Mouse (Mus musculus): ENCODE data around the gene Clip1.
"Not testable (repeated sequence)": the region's sequence is repeated elsewhere in the genome, so short reads cannot be mapped to it uniquely, and the experiment has no call there.

The Clip1 gene

DNA sequence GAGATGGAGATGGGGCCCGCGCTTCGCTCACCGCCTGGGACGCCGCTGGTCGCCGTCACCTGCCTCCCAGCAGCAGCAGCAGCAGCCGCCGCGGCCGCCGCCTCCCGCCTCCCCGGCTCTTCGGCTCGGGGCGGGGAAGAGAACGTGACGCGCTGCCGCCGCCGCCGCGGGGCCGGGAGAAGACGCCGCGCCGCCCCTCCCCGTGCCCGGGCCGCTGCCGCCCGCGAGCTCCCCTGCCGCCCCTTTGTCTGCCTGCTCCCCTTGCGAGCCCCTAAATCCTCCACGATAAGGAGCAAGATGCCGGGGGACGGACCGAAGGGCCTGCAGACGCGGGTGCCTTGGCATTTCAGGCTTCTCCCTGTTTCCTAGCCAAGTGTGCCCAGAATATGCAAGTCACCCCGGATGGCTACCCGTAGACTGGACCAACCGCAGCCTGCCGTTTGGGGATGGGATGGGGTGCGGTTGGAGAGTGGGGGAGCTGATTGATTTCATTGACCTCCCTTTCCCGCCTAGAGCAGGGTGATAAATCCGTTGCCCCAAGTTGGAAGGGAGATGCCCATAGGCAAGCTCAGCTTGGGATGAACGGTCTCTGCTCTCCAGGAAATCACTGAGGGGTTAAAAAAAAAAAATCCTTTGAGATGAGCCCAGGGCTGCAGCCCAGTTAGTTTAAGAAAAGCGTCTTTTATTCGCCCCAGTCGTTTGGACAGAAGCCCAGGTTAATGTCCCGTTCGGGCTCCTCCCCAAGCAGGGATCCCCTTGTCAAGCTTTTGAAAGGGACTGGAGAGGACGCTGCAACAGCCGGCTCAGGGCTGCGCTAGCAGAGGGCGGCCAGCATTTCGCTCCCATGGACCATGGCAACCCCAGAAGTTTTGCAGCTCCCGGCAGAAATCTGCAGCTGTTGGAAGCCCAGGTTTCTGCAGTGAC, at the start of gene Clip1:
Clip1 (minus strand) TSS at position 398 of the 924 bp plus-strand sequence.
- DNase-seq, result peak; percentile 77

DNA sequence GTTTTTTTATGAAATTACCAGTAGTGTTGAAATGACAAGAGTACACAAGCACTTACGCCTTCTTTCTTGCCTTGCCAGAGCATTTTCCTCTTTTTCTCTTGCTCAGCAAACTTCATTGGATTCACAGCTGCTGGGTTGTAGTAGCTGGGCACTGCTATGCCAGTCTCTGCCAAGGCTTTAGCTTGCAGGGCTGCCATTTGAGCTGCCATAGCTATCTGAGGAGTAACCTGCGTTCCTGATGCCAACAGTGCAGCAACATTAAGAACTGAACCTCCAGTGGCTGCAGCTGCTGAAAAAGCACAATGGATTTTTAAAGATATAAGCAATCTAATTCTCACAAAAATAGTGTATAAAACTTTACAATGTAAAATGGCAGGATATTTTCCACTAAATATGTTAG, 46.6 kb upstream of the Clip1 start:
- no peak for DNase-seq

DNA sequence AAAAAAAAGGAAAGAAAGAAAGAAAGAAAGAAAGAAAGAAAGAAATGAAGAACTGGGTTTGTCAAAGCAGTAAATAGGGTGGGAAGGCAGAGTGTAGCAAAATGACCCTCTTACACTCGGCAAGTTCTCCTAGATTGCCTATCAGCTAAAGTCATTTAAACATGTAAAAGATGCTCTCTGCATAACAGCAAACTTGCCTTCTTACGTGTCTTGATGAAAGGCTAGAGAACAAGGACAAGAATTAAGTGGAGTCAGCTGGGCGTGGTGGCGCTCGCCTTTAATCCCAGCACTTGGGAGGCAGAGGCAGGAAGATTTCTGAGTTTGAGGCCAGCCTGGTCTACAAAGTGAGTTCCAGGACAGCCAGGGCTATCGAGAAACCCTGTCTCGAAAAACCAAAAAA, 39.4 kb upstream of the Clip1 start:
- not testable (repeated sequence) for DNase-seq

DNA sequence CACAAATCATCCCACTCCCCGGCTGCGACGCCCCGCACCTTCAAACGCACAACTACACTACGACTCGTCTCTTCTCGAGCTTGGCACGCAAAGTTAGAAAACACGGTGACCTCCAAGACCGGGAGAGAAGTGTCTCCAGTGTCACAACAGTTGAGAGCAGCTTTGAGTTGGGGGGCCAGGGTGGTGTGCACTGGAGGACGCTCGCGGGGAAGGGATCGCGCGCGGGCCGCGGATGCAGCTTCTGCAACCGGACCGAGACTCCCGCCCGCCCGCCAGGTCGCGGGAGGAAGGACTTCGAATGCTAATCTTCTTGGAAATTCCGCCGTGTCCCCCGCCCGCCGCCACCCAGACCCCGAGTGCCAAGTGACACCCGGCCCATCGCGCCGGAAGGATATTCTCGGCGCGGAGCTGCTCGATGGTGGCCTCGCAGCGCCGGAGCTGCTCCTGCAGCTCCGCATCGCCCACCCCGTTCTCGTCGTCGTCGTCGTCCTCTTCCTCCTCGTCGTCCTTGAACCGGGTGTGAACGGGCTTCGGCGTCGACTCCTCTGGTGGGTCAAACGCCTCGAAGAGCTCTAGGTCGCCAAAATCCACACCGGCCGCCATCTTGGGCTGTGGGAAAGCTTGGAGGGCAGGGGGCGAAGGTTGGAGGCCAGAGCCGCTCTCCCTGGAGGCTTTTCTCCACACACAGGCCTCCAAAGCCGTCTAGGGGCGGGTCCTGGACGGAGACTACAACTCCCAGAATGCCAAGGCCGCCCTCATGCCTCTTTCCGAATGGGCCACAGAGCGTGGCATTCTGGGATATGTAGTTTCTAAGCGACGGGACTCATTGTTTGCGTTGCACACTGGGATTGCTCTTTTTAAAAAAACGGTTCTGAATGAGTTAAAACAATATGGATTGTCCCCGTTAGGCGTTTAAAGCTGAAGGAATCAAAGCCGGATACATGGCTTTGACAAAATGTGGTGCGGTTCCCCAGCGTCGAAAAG, 36.2 kb upstream of the Clip1 start, which contains the start of gene Zcchc8:
Zcchc8 (minus strand) TSS at position 773 of the 984 bp plus-strand sequence.
- peak; percentile 97 for DNase-seq

DNA sequence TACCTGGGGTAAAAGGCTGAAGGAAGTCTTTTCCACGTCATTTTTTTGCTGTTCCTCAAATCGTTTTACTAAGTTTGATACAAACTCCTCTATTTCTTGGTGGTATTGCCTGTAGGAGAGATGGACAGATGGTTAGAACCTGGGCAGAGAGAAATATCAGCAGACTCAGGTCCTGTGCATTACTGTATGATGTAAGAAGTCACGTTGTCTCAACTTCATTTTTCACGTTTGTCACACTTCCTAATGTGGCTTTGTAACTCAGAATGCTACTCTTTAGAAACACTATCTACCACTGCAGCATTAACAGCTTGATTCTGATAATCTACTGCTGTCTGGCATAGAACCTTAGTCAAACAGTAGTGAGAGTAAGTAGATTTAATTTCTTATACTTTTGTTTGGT, 30.2 kb upstream of the Clip1 start:
- no peak for DNase-seq

DNA sequence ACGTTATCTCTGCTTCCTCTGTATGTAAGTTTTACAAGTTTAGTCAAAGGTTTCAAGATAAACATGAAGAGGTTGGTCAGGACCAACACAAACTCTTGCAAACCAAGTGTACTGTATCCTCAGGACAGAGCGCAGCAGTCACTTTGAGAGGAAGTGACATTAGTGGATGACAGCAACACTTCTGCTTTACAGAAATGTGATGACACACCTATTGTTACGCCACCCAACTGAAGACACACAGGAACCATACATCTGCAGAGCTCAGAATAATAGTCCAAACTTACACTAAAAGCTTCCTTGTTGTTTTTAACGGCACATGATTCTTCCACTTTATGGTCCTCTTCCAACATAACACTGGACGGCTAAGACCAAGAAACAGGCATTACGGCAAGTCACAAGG, 29.4 kb upstream of the Clip1 start:
- DNase-seq, result no peak

DNA sequence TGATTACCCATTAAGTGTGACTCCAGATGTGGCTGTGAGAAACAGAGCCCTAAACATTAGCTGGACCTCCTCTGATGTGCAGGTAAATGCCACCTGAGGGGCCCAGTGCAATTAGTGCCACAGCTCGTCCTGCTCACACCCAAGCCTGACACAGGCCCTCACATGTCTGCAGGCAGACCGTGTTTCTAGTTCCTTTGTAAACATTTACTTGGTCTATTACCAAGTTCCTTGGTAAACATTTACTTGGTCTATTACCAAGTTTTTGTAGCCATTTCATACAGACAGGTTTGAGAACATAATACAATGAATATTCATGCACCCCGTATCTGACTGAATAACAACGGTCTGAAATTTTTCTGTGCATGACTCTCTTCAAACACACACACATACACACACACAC, 25.2 kb upstream of the Clip1 start:
- no peak for DNase-seq

DNA sequence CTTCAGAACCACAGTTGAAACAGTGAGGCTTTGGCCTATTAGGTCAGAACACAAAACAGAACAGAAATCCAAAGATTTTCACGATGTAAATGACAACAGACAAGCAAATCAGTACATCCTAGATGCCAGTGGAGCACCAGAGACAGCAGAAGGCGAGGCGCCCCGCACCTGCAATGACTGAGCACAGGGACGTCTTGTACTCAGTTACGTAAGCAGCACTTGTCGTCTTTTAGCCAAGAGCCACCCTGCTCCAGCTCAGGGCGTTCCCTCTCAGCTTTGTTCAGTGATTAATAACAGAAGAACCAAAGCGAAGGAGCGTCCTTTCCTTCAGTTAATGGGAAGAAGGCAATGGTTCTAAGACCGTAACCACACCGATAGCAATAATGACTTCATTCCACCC, 24.2 kb upstream of the Clip1 start:
- DNase-seq, result no peak

DNA sequence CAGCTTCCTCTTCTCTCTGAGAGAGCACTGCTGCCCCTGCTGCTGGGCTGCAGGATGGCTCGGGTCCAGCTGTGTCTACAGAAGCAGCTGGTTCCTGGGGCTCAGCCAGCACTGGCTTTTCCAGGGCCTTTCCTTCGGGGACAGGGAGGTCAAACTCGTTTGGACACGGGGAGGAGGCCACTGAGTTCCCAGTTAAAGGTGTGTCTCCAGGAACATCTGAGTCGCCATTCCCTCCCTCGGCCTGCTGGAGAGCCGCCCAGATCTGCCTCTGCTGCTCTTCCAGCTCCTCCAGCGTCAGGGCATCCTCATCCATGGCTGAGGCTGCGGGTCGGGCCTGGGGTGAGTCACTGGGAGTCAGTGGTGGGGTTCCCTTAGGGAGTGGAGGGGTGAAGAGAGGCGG, 16.2 kb upstream of the Clip1 start:
- peak; percentile 46 for DNase-seq

DNA sequence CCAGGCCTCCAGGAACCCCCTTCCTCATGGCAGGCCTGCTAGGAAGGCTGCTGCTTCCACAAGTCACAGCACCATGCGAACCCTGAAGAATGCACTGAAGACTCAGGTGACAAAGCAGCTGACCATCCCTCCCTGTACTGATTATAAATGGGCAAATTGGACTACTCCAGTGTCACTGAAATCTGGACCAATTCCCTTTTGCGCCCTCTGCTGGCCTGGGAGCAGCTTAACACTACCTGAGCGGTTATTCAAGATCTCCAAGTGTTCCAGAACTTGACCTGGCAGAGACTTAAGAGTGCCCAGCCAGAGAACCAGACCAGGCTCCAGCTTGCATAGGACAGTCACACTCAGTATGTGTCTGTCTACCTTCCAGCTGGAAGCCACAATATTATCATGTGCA, 14.8 kb upstream of the Clip1 start:
- peak; percentile 62 for DNase-seq

DNA sequence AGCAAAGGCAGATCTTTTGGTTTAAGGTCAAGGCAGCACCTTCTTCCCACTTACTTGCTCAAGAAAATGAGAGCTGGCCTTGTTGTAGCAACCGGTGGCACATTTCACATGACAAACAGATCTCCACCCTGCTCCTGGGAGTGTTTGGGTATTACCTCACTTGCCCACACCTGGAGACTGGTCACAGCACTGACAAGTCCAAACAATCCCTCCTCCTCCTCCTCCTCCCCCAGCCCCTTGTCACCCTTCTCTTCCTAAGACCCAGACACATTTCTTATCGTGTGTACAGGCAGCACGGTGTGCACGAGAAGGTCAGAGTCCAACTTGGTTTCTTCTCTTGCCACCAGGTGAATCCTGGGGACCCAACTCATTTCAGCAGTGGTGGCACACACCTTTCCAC, 12.5 kb upstream of the Clip1 start:
- no peak for DNase-seq

DNA sequence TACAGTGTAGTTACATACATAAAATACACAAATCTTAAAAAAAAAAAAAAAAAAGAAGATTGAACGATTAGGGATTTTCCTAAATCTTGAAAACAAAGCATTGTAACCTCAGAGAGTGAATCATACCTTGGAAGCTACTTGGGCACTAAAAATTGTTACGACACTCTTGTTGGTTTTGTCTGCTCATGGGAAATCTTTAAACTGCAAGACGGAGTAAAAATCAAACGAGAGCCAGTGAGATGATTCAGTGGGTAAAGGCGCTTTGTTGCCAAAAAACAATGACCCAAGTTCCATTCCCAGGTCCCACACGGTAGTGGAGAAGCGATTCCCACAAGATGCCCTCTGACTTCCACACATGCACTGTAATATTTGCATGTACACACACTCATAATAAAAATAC, 11.8 kb upstream of the Clip1 start:
- no peak for DNase-seq

DNA sequence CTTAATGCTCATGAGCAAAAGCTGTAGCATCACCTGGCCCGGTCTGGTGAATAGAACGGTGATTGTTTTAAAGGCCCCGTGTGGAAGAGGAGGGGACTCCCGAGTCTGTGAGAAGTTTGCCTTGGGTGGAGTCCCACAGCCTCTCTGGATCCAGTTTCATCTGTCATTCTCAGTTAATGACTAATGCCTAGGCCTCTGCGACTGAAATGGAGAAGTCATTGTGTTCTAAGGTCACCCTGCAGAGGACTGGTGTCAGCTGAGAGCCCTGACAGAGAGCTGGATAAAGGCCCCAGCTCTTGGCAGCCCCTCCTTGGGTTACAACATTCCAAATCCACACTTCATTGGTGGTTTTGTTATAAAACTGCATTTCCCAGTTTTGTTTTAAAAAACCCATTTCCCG, 10.1 kb upstream of the Clip1 start:
- no peak for DNase-seq

DNA sequence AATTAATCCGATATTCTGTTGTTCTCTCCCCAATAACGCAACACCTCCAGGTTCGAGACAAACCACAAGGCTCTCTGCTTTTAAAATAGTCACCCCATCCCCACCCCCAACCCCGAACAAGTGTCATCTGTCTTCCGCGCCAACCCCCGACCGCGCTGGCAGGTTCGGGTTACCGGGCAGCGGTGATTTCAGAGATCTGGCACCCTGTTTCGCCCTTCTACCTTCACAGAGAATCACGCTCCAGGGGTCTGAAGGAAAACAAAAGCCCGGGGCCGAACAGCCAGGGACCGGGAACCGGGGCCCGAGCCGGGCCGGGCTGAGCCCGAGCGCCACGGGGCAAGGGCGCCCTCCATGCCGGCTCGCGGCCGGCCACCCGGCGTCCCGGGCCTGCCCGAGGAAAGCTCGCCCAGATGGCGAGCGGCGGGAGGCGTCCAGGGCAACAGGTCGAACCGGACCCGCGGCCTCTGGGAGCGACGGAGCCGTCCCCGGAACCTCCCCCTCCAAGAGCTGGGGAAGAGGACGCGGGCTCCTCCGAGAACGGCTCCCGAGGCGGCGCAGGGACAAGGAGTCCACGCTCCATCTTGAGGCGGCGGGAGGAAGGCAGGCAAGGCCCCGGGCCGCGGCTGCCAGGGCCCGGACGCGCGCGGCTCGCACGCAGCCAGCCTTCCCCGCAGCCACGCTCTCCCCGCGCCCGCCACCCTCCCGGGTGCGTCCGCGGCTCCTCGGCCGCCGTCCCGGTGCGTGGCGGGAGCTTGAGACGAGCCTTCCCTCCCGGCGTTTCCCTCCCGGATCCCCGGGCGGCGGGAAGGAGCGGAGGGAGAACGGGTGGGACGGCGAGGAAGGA, 819 bp downstream of the Clip1 start:
- peak; percentile 49 for DNase-seq

DNA sequence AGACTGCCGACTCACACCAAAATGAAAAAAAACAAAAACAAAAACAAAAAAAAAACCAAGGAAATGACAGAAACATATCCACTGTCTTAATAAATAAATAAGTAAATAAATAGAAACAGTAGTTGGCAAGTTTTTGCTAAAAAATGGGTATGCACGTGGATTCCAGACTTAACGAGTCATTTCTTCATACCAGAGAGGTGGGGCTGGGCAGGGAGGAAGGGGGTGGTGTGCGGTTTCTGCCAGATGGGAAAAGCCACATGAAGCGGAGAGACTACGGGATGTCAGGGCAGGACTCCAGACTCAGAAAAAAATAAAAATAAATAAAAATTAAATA, 1.4 kb downstream of the Clip1 start:
- DNase-seq, result peak; percentile 43

DNA sequence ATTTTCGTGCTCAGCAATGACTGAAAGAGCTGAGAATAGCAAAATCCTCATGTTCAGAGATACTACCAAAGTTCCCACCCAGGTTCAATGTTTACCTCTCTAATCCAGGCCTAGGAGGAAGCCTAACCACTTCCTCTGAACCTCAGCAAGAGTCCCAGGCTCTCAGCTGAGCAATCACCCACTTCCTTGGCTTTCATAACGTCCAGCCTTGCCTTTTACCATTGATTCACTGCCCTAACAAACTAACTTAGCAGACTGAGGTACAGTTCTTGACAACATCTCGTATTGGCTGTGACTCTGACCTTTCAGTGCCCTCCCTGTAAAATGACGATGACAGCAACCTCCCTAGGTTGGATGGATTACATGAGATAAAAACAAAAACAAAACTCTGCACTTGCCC, 2.0 kb downstream of the Clip1 start:
- DNase-seq, result no peak

DNA sequence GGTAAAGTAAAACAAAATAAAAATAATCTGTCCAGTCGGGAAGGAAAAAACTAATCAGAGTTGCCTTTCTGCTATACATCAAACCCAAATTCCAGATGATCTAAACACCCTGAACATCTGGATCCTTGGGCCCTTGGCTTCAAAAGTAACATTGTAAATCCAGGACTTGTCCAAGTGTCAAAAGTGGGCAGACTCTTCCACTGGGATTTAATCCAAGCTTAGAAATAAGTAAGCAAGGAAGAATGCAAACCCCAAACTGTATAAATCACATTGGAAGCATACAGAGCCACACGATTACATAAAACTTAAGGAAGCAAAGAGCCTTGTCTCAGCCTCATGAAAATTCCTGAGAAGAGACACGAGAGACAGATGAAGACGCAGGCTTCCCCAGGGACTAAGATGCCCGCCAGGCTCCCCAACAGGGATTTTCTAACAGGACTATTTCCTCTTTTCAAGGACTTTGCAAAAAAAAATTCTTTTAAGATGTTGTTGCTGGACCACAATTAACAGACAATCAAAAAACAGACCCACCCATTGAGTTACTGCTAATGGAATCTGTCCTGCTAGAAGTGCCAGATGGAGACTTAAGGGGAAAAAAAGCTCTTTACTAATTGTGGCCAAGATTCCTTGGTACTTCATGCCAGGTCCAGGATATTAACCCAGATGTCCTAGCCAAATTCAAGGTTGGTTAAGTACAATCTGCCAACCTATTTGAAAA, 4.7 kb downstream of the Clip1 start:
- no peak for DNase-seq

DNA sequence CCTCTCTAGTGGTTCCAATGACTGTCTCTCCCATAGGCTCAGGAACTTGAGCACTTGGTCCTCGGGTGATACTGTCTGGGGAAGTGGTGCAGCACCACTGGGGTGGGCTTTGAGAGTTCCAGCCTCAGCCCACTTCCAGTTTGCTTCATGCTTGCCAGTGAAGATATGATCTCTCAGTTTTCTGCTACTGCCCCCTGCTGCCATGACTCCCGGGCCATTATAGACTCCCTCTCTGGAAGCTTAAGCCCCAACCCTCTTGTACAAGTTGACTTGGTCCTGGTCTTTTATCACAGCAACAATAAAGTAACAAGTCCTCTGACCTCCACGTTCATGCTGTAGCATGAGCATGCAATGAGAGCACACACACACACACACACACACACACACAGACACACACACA, 5.3 kb downstream of the Clip1 start:
- DNase-seq, result no peak

DNA sequence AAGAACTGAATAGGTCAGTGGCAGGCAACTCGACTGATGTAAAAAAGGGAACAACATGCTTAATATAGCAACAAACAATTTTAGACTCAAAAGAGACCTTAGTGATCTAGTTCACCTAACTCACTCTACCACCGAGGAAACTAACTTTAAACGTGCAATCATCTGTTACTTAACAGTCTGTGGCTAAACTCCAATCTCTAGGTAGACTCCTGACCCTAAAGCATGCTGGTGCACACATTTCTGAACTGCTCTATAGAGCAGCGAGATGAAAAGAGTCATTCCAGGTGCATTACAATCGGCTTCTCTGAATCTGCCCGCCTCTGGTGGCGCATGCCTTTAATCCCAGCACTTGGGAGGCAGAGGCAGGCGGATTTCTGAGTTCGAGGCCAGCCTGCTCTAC, 8.7 kb downstream of the Clip1 start:
- DNase-seq, result no peak

DNA sequence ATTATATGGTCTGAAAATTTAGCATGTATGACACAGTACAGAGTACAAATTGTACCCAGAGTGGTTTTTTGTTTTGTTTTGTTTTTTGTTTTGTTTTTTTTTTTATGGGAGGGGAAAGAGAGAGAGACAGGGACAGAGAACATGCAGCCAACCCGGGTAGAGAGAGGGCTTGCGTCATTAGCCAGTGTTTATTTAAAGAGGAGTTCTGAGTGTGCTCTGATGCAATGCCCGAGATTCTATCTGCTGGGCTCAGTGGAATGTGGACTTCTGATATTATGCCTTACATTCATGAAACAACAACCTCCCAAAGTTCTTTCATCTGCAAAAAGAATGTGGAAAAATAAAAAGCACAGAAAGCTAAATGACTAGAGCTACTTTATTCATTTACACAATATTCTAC, 9.2 kb downstream of the Clip1 start:
- no peak for DNase-seq

DNA sequence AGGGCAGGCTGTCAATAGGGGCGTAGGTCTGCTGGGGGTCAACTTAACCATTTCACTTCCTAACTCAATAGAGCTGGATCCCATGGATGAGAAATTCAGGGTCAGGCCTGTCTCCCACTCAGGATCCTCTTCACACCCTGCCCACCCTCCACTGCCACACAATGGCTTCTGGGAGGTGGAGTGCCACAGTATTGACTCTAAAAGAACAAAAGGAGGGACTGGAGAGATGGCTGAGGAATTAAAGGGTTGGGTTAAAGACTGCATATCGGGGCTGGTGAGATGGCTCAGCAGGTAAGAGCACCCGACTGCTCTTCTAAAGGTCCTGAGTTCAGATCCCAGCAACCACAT, 13.0 kb downstream of the Clip1 start:
- no peak for DNase-seq

DNA sequence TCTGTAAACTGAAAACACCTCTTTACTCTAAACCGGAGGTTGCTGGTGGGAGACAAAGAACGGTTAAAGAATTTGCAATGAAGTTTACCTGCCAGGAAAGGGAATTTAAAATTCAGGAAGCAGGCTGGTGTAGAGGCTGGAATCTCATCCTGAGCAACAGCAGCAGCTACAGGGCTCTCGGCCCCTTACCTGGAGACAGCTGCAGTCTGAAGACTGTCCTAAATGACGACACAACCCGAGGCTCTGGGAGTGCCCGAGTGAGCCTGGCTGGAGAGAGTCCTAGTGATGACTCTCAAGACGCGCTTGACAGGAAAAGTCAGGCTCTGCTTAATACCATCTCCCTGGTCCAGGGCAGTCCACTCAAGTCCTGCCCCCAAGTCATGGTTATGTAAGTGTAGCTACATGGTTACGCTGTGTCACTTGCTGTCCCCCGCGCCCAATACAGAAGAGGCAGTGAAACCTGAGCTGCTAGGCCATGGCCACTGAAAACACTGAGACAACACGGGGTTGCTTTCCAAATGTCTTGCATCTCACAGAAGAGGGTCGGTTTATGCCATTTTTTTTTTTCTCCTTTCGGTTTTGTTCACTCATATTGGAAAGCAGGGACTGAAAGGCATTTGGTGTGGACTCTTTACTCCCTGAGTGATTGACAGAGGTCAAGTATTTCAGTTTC, 13.5 kb downstream of the Clip1 start:
- peak; percentile 23 for DNase-seq

Data from right cerebral cortex, adult 18-20 months (tissue).